In the genomic region with DNA sequence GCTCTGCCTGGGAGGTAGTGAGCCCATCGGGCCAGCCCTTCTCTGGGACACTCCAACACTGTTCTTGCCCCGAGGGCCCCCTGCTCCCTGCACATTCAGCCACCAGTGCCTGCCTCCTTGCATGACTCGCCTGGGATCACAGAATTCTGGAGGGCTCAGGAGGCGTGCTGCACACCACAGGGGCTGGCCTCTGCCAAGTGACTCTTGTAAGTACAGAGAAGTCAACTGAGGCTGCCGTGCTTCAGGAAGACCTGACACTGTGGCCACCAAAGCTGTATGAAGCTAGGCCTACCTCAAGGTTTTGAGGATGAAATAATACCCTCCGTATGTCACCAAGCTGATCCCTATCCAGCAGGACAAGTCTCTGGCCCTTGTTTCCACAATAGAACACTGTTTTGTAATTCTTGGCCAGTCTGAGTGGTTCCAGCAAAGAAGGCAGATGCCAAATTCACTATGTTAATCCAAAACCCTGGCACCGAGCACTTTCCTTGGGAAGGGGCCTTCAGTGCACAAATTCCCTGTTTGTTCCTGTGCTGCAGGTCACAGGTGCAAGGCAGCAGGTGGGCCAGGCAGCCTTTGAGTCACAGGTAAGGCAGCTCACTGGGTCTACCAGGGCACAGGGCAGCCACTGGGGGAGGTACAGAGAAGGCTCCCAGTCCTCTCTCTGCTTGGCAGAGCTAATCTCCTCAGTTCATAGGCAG, we compare ENCODE assay signal across 12 mouse cellular contexts. TPM values are rescaled to one million over a fixed set of nuclear protein-coding genes. Genes with fewer than 3 reads are reported as not detected.
DNase-seq lines count a peak whose midpoint lies in the region; ATAC-seq lines count a peak whose summit lies in the region.
"Had no signal": no experiment of that assay in that cellular context is flagged by ENCODE, and none has a peak within 500 bp of the region (broad histone marks: within the 10 kb centered on the region; RNA-seq: fewer than 3 reads in every experiment).

No protein-coding gene starts in this region.

- H3K27me3 ChIP-seq in hindbrain, embryonic 15.5 days = no peaks in the 10 kb centered on the region
- H3K27me3 ChIP-seq in hindbrain, embryonic 10.5 days (ENCODE audit: insufficient read depth, poor library complexity, severe bottlenecking) = no peaks in the 10 kb centered on the region
- no peaks in the 10 kb centered on the region for H3K27me3 ChIP-seq in embryonic facial prominence, embryonic 15.5 days

- ATAC-seq in hindbrain, embryonic 15.5 days (ENCODE audit: low FRiP score, low read depth) = peak; percentile 49; the same call in 1 of the 2 replicates
- no peak for ATAC-seq in embryonic facial prominence, embryonic 15.5 days (ENCODE audit: insufficient number of reproducible peaks, low FRiP score, low TSS enrichment, low read depth)
- ATAC-seq in frontal cortex, adult (ENCODE audit: low TSS enrichment) = no peak
- ATAC-seq: intestine, postnatal 0 days; liver, postnatal 0 days had no signal

- no peaks in the 10 kb centered on the region for H3K9me3 ChIP-seq in hindbrain, embryonic 15.5 days
- H3K9me3 ChIP-seq in hindbrain, embryonic 10.5 days = no peaks in the 10 kb centered on the region
- no peaks in the 10 kb centered on the region for H3K9me3 ChIP-seq in embryonic facial prominence, embryonic 15.5 days (replicated peaks)

- H3K9ac ChIP-seq in hindbrain, embryonic 15.5 days = no peak overlapping the region
- H3K9ac ChIP-seq in embryonic facial prominence, embryonic 15.5 days = no peak overlapping the region
- H3K9ac ChIP-seq: liver, postnatal 0 days had no signal

- H3K4me2 ChIP-seq in hindbrain, embryonic 15.5 days = no peak overlapping the region
- 0 out of 2 replicates have a peak overlapping the region, but pooled peaks have one; percentile 15 for H3K4me2 ChIP-seq in embryonic facial prominence, embryonic 15.5 days (replicated peaks)

- H3K4me3 ChIP-seq in hindbrain, embryonic 15.5 days = no peak overlapping the region
- H3K4me3 ChIP-seq in hindbrain, embryonic 10.5 days = no peak overlapping the region
- H3K4me3 ChIP-seq in embryonic facial prominence, embryonic 15.5 days (replicated peaks) = no peak overlapping the region
- H3K4me3 ChIP-seq: myocyte had no signal

- peak overlapping the region; percentile 62 for H3K27ac ChIP-seq in hindbrain, embryonic 15.5 days (replicated peaks)
- H3K27ac ChIP-seq in hindbrain, embryonic 10.5 days = no peak overlapping the region; the same call in 1 of the 2 replicates
- peak overlapping the region; percentile 85 for H3K27ac ChIP-seq in embryonic facial prominence, embryonic 15.5 days (replicated peaks)

- DNase-seq in hindbrain, embryonic 10.5 days (ENCODE audit: low spot score) = no peak
- DNase-seq in 3T3-L1 (ENCODE audit: low read depth, low spot score) (peak; percentile 46), adipocyte (ENCODE audit: low spot score) (peak; percentile 84)
- no peak for DNase-seq in frontal cortex, postnatal 10 days (ENCODE audit: low spot score in 2 of 2)
- no peak for DNase-seq in right cerebral cortex, postnatal 36 days (ENCODE audit: low spot score in 2 of 2)
- DNase-seq: gastrocnemius, postnatal 10 days; liver, postnatal 0 days had no signal

- H3K36me3 ChIP-seq in hindbrain, embryonic 15.5 days = no peaks in the 10 kb centered on the region
- no peaks in the 10 kb centered on the region for H3K36me3 ChIP-seq in hindbrain, embryonic 10.5 days
- no peaks in the 10 kb centered on the region for H3K36me3 ChIP-seq in embryonic facial prominence, embryonic 15.5 days

- peaks cover 27% of the 10 kb centered on the region for H3K4me1 ChIP-seq in hindbrain, embryonic 15.5 days (replicated peaks)
- H3K4me1 ChIP-seq in hindbrain, embryonic 10.5 days (replicated peaks) = peaks cover 17% of the 10 kb centered on the region
- peaks cover 31% of the 10 kb centered on the region for H3K4me1 ChIP-seq in embryonic facial prominence, embryonic 15.5 days

- 52% methylated on average over 7 of the region's 7 CpGs for whole genome bisulfite sequencing in hindbrain, embryonic 15.5 days
- 54% methylated on average over 7 of the region's 7 CpGs for WGBS in hindbrain, embryonic 10.5 days
- 39% methylated on average over 7 of the region's 7 CpGs for WGBS in embryonic facial prominence, embryonic 15.5 days

RNA-seq across cellular contexts. Expression of a gene that starts 19.3 kb away (rescaled TPM):
- 3.2 and 3.5 TPM in 2 replicates for polyA plus RNA-seq in hindbrain, embryonic 15.5 days (2015; fragmentation: Nextera tagmentation; extraction: Ambion mirVana)
- polyA plus RNA-seq in hindbrain, embryonic 10.5 days (2016; fragmentation: Nextera tagmentation; extraction: Ambion mirVana) = 2.6 and 2.7 TPM in 2 replicates
- 2.4 and 3.1 TPM in 2 replicates for polyA plus RNA-seq in embryonic facial prominence, embryonic 15.5 days (2015; fragmentation: Nextera tagmentation; extraction: Ambion mirVana)
- polyA plus RNA-seq: liver, postnatal 0 days had no signal

RNA-seq across cellular contexts. Expression of a gene that starts 27.6 kb away (rescaled TPM):
- 0.14 and 0.19 TPM in 2 replicates for polyA plus RNA-seq in hindbrain, embryonic 15.5 days (2015; fragmentation: Nextera tagmentation; extraction: Ambion mirVana)
- polyA plus RNA-seq in hindbrain, embryonic 10.5 days (2016; fragmentation: Nextera tagmentation; extraction: Ambion mirVana) = not detected in 2 replicates
- 1.2 and 2.5 TPM in 2 replicates for polyA plus RNA-seq in embryonic facial prominence, embryonic 15.5 days (2015; fragmentation: Nextera tagmentation; extraction: Ambion mirVana)
- polyA plus RNA-seq: liver, postnatal 0 days had no signal

RNA-seq across cellular contexts. Expression of a gene that starts 38.2 kb away (rescaled TPM):
- polyA plus RNA-seq in hindbrain, embryonic 15.5 days (2015; fragmentation: Nextera tagmentation; extraction: Ambion mirVana) = 157 and 160 TPM in 2 replicates
- polyA plus RNA-seq in hindbrain, embryonic 10.5 days (2016; fragmentation: Nextera tagmentation; extraction: Ambion mirVana) = 201 and 236 TPM in 2 replicates
- 212 and 224 TPM in 2 replicates for polyA plus RNA-seq in embryonic facial prominence, embryonic 15.5 days (2015; fragmentation: Nextera tagmentation; extraction: Ambion mirVana)

RNA-seq across cellular contexts. Expression of a gene that starts 42.5 kb away (rescaled TPM):
- 1.4 and 1.8 TPM in 2 replicates for polyA plus RNA-seq in hindbrain, embryonic 15.5 days (2015; fragmentation: Nextera tagmentation; extraction: Ambion mirVana)
- polyA plus RNA-seq in hindbrain, embryonic 10.5 days (2016; fragmentation: Nextera tagmentation; extraction: Ambion mirVana) = 0.06 and 0.16 TPM in 2 replicates
- polyA plus RNA-seq in embryonic facial prominence, embryonic 15.5 days (2015; fragmentation: Nextera tagmentation; extraction: Ambion mirVana) = 16.7 and 23.2 TPM in 2 replicates

Comparison
In these comparisons a context has a peak if more than half of its experiments do, and no peak if none do; other contexts are left out.
1. DNase-seq: peak in 3T3-L1 (single experiment) and adipocyte (single experiment); none in hindbrain, embryonic 10.5 days (single experiment), frontal cortex, postnatal 10 days (0 of 2) and right cerebral cortex, postnatal 36 days (0 of 2).